Mouse (Mus musculus) limb, embryonic 14.5 days (tissue): ENCODE measurements around the gene Trappc5. TPM values are rescaled to one million over a fixed set of nuclear protein-coding genes. Genes with fewer than 3 reads are reported as not detected.

Source experiments
- ATAC-seq: fragments of 200-750 bp; cut with Nextera tagmentation; 2 replicates; pipeline ENCODE4 v1.8.0; 2017; ENCODE audit warnings: low read depth, moderate number of reproducible peaks, moderate TSS enrichment; ENCODE audit not compliant: low FRiP score
- DNase-seq: peaks from one replicate; pipeline ENCODE4 v3.0.0-alpha.2; 2015; ENCODE audit warnings: low spot score
- H3K27ac ChIP-seq: fragments of 300-500 bp; sonication (generic); replicated peaks from 2 replicates; pipeline ENCODE4 v1.5.1; 2014; ENCODE audit warnings: low read depth, mild to moderate bottlenecking, low read length, moderate library complexity, mixed read lengths
- H3K27me3 ChIP-seq: fragments of 300-500 bp; sonication (generic); 2 replicates; pipeline ENCODE4 v1.6.1; 2014; ENCODE audit warnings: low read length, mixed read lengths; ENCODE audit not compliant: control insufficient read depth, insufficient read depth
- H3K36me3 ChIP-seq: fragments of 300-500 bp; sonication (generic); 2 replicates; pipeline ENCODE4 v1.6.1; 2014; ENCODE audit warnings: mild to moderate bottlenecking, low read length, moderate library complexity, mixed read lengths; ENCODE audit not compliant: control insufficient read depth, insufficient read depth
- H3K4me1 ChIP-seq: fragments of 300-500 bp; sonication (generic); 2 replicates; pipeline ENCODE4 v1.6.1; 2014; ENCODE audit warnings: antibody characterized with exemption, low read length, mixed read lengths; ENCODE audit not compliant: control insufficient read depth, insufficient read depth
- H3K4me2 ChIP-seq: fragments of 300-500 bp; sonication (generic); replicated peaks from 2 replicates; pipeline ENCODE4 v1.6.1; 2014; ENCODE audit warnings: low read depth, mild to moderate bottlenecking, low read length, moderate library complexity; ENCODE audit not compliant: severe bottlenecking
- H3K4me3 ChIP-seq: fragments of 300-500 bp; sonication (generic); replicated peaks from 2 replicates; pipeline ENCODE4 v1.5.1; 2014; ENCODE audit warnings: low read length
- H3K9ac ChIP-seq: fragments of 300-500 bp; sonication (generic); 2 replicates; pipeline ENCODE4 v1.6.1; 2014; ENCODE audit warnings: mild to moderate bottlenecking, low read depth, low read length, moderate library complexity; ENCODE audit not compliant: severe bottlenecking
- H3K9me3 ChIP-seq: fragments of 300-500 bp; sonication (generic); 2 replicates; pipeline ENCODE4 v1.6.1; 2016; ENCODE audit warnings: low read length; ENCODE audit not compliant: control insufficient read depth
- POLR2A ChIP-seq: fragments of 200-500 bp; IDR thresholded peaks from 2 replicates; pipeline ENCODE4 v1.8.0; 2012; ENCODE audit warnings: inconsistent platforms, mild to moderate bottlenecking, moderate library complexity, borderline replicate concordance; ENCODE audit not compliant: insufficient read depth, insufficient read length; ENCODE audit errors: extremely low read depth
- WGBS: fragments of 180-500 bp; shearing (Covaris S2); extraction: QIAGEN DNeasy Blood & Tissue Kit; methylation state at CpG from one replicate; pipeline ENCODE4 v1.1.7; 2014; 5-methylcytosine and 5-hydroxymethylcytosine counted together
- polyA plus RNA-seq, 2 experiments: library from polyadenylated mRNA; depleted of rRNA in 1 of 2; stranded (reverse) in 1 of 2; unstranded in 1 of 2; fragments of >200 nt; fragmentation: Nextera tagmentation in 1 of 2; extraction: Ambion mirVana in 1 of 2; gene quantifications; 2 replicates each; pipeline versions ENCODE4 v1.2.1 to v1.2.3; 2012 to 2014

The Trappc5 gene
- polyA plus RNA-seq, 2 experiments: 28.8 to 40.5 TPM

- Histone ChIP-seq H3K4me1 (peaks cover 7% of the 10 kb centered on the region), H3K9me3 (no peaks in the 10 kb centered on the region), H3K36me3 (peaks cover 36% of the 10 kb centered on the region), H3K4me2 (no peak overlapping the region), H3K4me3 (no peak overlapping the region), H3K9ac (no peak overlapping the region), H3K27ac (no peak overlapping the region), H3K27me3 (no peaks in the 10 kb centered on the region)
- ATAC-seq (no peak), DNase-seq (no peak)
- no peak for TF ChIP-seq POLR2A
- 96% methylated on average over 23 of the region's 23 CpGs for WGBS
These were observed 2.7 kb downstream of the Trappc5 start for GRCm38 (mm10) chr8:3678831-3679230.

- ATAC-seq (no peak), DNase-seq (no peak)
- WGBS: 94% methylated on average over 23 of the region's 23 CpGs
- no peak overlapping the region for H3K4me2 ChIP-seq
- H3K4me1 ChIP-seq: peaks cover 7% of the 10 kb centered on the region
- no peaks in the 10 kb centered on the region for H3K27me3 ChIP-seq
- TF ChIP-seq POLR2A: no peak
- H3K27ac ChIP-seq: no peak overlapping the region
- no peak overlapping the region for H3K4me3 ChIP-seq
- H3K36me3 ChIP-seq: peaks cover 36% of the 10 kb centered on the region
- H3K9ac ChIP-seq: no peak overlapping the region
- H3K9me3 ChIP-seq: no peaks in the 10 kb centered on the region
These were observed 3.1 kb downstream of the Trappc5 start for GRCm38 (mm10) chr8:3679236-3679635.

DNA sequence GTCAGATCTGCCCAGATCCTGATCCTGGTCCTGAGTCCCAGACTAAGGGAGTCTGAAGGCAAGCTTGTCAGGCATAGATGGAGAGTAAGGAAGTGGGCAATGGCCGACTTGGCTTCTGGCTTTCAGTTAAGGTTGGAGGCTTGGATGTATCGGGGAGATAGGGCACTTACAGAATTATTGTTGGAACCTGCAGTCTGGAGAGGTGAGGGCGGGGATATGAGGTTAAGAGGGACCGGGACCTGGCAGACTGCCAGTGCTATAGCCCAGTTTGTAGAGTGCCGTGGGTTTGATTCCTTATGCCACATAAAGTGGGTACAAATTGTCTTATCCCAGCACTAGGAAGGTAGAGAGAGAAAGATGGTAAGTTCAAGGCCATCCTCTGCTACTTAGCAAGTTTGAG is 3.6 kb downstream of the Trappc5 start:
- Histone ChIP-seq H3K27me3 (no peaks in the 10 kb centered on the region), H3K36me3 (peaks cover 36% of the 10 kb centered on the region), H3K4me2 (no peak overlapping the region), H3K9me3 (no peaks in the 10 kb centered on the region), H3K27ac (no peak overlapping the region), H3K4me1 (peaks cover 7% of the 10 kb centered on the region), H3K4me3 (no peak overlapping the region), H3K9ac (no peak overlapping the region)
- ATAC-seq (no peak), DNase-seq (no peak)
- 90% methylated on average over 5 of the region's 5 CpGs for WGBS
- TF ChIP-seq POLR2A: no peak

DNA sequence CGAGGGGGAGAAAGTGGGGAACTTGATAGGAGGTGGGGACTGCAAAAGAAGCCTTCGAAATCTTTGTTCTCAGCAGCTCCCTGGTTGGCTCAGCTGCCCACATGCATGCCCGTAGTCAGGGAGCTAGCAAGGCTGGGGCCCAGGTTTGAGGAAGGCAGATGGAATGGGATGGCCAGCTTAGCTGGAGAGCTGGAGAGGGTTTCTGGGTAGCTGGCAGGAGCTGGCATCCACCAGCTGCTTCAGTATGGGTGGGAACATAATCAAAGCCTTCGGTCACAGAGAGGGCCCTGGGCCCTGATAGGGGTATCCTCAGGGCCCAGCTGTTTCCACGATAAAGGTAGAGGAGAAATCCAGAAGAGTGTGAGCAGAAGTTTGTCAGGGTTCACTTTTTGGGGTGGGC is 6.3 kb downstream of the Trappc5 start:
- ATAC-seq (no peak), DNase-seq (no peak)
- Histone ChIP-seq H3K4me2 (no peak overlapping the region), H3K9ac (no peak overlapping the region), H3K27ac (no peak overlapping the region), H3K4me3 (no peak overlapping the region), H3K9me3 (no peaks in the 10 kb centered on the region), H3K36me3 (peaks cover 36% of the 10 kb centered on the region), H3K27me3 (no peaks in the 10 kb centered on the region), H3K4me1 (peaks cover 3% of the 10 kb centered on the region)
- TF ChIP-seq POLR2A: no peak
- 92% methylated on average over 5 of the region's 5 CpGs for WGBS

DNA sequence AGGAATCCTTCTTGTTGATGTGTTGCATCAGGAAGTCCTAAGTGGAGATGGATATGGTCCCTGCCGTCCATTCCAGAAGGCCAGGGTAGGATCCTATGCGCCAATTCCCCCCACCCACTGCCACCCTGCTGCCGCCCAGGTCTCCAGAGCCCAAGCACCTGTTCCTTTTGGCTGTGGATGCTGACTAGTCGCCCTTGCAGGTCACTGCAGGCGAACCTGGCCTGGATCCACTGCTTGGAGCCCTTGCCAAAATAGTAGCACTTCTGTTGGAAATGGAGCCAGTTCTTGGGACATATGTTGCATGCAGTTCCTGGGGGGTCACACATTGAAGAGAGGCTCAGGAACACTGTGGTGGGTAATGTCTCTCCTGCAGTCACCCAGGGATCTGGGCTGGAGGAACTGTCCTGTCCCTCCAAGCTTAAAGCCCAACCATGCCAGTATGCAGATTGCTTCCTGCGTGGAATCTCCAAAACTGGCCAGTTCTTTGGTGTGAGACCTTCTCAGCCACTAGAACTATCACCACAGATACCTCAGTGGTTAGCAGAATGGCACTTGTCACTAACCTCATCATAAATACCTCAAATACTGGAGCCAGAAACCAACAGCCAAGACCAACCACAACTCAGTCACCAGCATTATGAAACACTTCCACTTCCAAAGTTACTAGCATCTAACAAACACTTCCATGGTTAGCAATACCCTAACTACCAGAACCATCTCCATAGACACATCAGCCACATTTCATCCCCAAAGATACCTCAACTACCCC is 7.5 kb downstream of the Trappc5 start:
- no peak overlapping the region for H3K9ac ChIP-seq
- no peak overlapping the region for H3K4me3 ChIP-seq
- no peak overlapping the region for H3K4me2 ChIP-seq
- no peaks in the 10 kb centered on the region for H3K27me3 ChIP-seq
- DNase-seq (no peak), ATAC-seq (no peak)
- WGBS: 84% methylated on average over 6 of the region's 6 CpGs
- no peak overlapping the region for H3K27ac ChIP-seq
- no peak for TF ChIP-seq POLR2A
- peaks cover 36% of the 10 kb centered on the region for H3K36me3 ChIP-seq
- H3K9me3 ChIP-seq: no peaks in the 10 kb centered on the region
- H3K4me1 ChIP-seq: no peaks in the 10 kb centered on the region
